Mouse (Mus musculus): ENCODE data around the gene Misp.

Misp gene

GRCm38 (mm10) chr10:79820782-79821181, at the start of gene Misp:
Misp (plus strand) TSS chr10:79820989.
- in situ Hi-C loops (cut with MboI, MseI) = no loop called here

GRCm38 (mm10) chr10:79772320-79772719, 48.5 kb upstream of the Misp start:
- in situ Hi-C loops (cut with MboI, MseI) = no loop called here

GRCm38 (mm10) chr10:79773208-79773607, 47.6 kb upstream of the Misp start:
- in situ Hi-C loops (cut with MboI, MseI) = no loop called here

- in situ Hi-C loops (cut with MboI, MseI) = no loop called here
These were observed 46.1 kb upstream of the Misp start for GRCm38 (mm10) chr10:79774486-79775279.

GRCm38 (mm10) chr10:79777103-79777531, 43.7 kb upstream of the Misp start, which contains the start of gene Fstl3:
Fstl3 (plus strand) TSS chr10:79777272.
- in situ Hi-C loops (cut with MboI, MseI) = no loop called here

GRCm38 (mm10) chr10:79778006-79778405, 42.8 kb upstream of the Misp start:
- in situ Hi-C loops (cut with MboI, MseI) = no loop called here

- in situ Hi-C loops (cut with MboI, MseI) = no loop called here
These were observed 41.6 kb upstream of the Misp start for GRCm38 (mm10) chr10:79779193-79779592.

GRCm38 (mm10) chr10:79779784-79780663, 40.8 kb upstream of the Misp start:
- in situ Hi-C loops (cut with MboI, MseI) = loop anchor here (5.0 kb wide), 1 partner anchor 98 kb away; the partner anchor contains the start of gene Cdc34

GRCm38 (mm10) chr10:79780664-79781015, 40.1 kb upstream of the Misp start:
- in situ Hi-C loops (cut with MboI, MseI) = loop anchor here (5.0 kb wide), 1 partner anchor 98 kb away; the partner anchor contains the start of gene Cdc34

GRCm38 (mm10) chr10:79781139-79781538, 39.6 kb upstream of the Misp start:
- in situ Hi-C loops (cut with MboI, MseI) = loop anchor here (5.0 kb wide), 1 partner anchor 99 kb away; the partner anchor contains the start of gene Cdc34

- in situ Hi-C loops (cut with MboI, MseI) = loop anchor here (5.0 kb wide), 1 partner anchor 100 kb away; the partner anchor contains the start of gene Cdc34
These were observed 38.8 kb upstream of the Misp start for GRCm38 (mm10) chr10:79781956-79782355.

- in situ Hi-C loops (cut with MboI, MseI) = loop anchor here (5.0 kb wide), 1 partner anchor 101 kb away; the partner anchor contains the start of gene Cdc34
These were observed 37.7 kb upstream of the Misp start for GRCm38 (mm10) chr10:79783050-79783449.

GRCm38 (mm10) chr10:79783920-79784800, 36.6 kb upstream of the Misp start:
- in situ Hi-C loops (cut with MboI, MseI) = loop anchor here (5.0 kb wide), 1 partner anchor 102 kb away; the partner anchor contains the start of gene Cdc34

- in situ Hi-C loops (cut with MboI, MseI) = no loop called here
These were observed 32.2 kb upstream of the Misp start for GRCm38 (mm10) chr10:79788386-79789158.

- in situ Hi-C loops (cut with MboI, MseI) = no loop called here
These were observed 31.2 kb upstream of the Misp start for GRCm38 (mm10) chr10:79789581-79789980.

- in situ Hi-C loops (cut with MboI, MseI) = no loop called here
These were observed 29.9 kb upstream of the Misp start, which contains the start of gene Prss57 for GRCm38 (mm10) chr10:79790861-79791260. Prss57 (minus strand) TSS chr10:79790961.

- in situ Hi-C loops (cut with MboI, MseI) = no loop called here
These were observed 28.3 kb upstream of the Misp start for GRCm38 (mm10) chr10:79792339-79793040.

- in situ Hi-C loops (cut with MboI, MseI) = no loop called here
These were observed 27.6 kb upstream of the Misp start, which contains the start of gene Palm for GRCm38 (mm10) chr10:79793051-79793737. Palm (plus strand) TSS chr10:79793572.
